Mouse (Mus musculus) testis, postnatal 14 days (tissue): Measurements from ENCODE around the gene Tfb2m.

Source experiments
- DNase-seq: peaks from one replicate; pipeline ENCODE4 v3.0.0; 2021; ENCODE audit warnings: low spot score

Gene Tfb2m

GRCm38 (mm10) chr1:179499257-179499656 is 46.8 kb downstream of the Tfb2m start:
- no peak for DNase-seq

DNA sequence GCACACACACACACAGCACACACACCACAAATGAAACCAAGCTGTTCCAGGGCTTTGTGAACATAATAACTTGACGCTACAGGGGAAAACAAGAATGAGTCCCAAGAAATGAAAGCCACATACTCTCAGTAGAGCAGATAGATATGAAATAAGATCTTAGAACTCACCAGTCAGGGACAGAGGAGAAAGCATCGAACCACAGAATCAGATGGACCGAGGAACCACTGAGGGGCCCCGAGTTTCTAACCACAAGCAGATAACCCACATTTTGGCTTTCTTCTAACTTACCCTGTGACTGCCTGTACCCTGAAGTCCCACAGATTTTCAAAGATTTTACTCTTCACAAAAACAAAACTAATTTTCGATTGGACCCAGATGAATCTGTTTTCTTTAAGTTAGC is 53.2 kb downstream of the Tfb2m start:
- DNase-seq: no peak

DNA sequence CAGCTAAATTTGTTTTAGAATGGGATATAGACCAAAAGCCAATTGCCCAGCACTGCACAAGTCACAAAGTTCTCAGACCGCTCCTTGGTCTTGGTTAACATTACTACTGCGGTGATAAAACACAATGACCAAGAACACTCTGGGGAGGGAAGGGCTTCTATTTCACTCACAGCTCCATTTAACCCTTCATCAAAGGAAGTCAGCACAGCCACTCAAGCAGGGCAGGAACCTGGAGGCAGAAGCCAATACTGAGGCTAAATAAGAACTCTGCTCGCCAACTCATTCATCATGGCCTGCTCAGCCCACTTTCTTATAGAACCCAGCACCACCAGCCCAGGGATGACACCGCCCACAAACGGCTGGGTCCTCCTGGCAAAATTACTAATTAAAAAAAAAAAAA is 57.5 kb downstream of the Tfb2m start:
- DNase-seq: no peak

- DNase-seq: no peak
Measured at GRCm38 (mm10) chr1:179487990-179488389, 58.1 kb downstream of the Tfb2m start.

DNA sequence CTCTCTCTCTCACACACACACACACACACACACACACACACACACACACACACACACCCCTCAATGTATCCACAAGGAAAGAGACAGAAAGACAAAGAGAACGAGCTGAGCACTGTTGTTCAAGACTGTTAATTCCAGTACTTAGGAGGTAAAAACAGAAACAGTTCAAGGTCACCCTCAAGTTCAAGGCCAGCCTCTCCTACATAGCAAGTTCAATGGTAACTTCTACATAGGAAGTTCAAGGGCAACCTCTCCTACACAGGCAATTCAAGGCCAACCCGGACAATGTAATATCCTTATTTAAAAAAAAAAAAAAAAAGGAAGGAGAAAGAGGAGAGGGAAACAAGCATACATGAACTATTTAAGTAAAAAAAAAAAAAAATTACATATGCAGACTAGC is 58.8 kb downstream of the Tfb2m start:
- no peak for DNase-seq

DNA sequence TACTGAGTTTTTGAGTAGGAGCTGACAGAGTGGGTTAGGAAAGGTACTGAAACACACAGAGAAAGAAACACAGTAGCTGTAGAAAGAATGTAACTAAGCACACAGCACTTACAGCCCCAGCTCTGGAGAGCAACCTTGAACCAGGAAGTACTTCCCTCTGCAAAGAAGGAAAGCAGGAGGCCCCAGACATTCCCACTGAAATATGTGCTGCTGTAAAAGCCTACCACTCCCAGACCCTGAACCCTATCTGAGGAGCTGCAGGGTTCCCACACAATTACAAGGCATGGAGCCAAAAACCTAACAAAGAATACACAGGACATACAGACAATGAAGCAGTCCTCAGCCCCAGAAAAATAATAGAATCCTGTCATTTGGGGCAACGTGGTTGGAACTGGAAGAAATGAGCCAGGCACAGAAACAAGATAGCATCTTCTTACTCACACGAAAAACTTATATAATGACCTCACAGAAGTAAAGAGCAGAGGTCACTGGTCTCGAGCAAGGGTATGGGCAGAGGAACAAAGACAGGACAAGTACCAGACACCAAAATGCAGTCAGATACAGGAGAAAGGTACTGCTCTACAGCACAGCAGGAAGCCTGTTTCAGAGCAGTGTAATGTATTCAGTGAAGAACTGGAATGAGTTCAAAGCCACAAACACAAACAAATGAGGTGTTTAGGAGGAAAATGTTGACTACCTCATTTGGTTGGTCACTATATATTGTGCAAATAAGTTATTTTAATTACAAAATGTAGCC is 60.1 kb downstream of the Tfb2m start:
- no peak for DNase-seq

- DNase-seq: no peak
Measured at GRCm38 (mm10) chr1:179480862-179481261, 65.2 kb downstream of the Tfb2m start.
